Mouse (Mus musculus): ENCODE results near the gene Adcy5.

The Adcy5 gene

DNA sequence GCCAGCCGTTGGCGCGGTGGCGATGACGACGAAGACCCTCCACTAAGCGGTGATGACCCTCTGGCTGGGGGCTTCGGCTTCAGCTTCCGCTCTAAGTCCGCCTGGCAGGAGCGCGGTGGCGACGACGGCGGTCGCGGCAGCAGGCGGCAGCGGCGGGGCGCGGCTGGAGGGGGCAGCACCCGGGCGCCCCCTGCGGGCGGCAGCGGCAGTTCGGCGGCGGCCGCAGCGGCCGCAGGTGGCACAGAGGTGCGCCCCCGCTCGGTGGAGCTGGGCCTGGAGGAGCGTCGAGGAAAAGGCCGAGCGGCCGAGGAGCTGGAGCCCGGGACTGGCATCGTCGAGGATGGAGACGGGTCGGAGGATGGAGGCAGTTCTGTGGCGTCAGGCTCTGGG, 1.6 kb downstream of the Adcy5 start:
- no peak for DNase-seq (ENCODE audit: low spot score in 2 of 2)

DNA sequence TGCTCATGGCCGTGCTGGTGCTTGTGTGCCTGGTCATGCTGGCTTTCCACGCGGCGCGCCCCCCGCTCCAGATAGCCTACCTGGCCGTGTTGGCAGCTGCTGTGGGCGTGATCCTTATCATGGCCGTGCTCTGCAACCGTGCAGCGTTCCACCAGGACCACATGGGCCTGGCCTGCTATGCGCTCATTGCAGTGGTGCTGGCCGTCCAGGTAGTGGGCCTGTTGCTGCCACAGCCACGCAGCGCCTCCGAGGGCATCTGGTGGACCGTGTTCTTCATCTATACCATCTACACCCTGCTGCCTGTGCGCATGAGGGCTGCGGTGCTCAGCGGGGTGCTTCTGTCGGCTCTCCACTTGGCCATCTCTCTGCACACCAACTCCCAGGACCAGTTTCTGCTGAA, 2.2 kb downstream of the Adcy5 start:
- DNase-seq (ENCODE audit: low spot score in 2 of 2), result no peak

DNA sequence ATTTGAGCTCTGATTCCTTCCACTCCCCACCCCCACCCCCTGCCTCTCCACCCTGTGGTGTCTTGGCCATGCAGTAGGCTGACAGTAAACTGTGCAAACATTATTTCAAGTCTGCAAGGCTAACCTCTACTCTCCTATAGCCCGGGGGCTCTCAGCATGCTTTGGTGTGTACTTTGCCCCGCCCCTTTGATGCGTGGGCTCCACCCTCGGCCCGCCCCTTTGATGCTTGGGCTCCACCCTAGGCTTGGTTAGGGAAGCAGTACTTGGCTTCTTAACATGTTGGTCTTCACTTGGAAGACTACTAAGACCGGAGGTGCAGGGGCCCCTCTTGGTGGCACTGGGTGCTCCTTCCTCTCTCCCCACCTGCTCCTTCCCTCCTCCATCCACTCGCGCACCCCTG, 4.9 kb downstream of the Adcy5 start:
- no peak for DNase-seq (ENCODE audit: low spot score in 2 of 2)

DNA sequence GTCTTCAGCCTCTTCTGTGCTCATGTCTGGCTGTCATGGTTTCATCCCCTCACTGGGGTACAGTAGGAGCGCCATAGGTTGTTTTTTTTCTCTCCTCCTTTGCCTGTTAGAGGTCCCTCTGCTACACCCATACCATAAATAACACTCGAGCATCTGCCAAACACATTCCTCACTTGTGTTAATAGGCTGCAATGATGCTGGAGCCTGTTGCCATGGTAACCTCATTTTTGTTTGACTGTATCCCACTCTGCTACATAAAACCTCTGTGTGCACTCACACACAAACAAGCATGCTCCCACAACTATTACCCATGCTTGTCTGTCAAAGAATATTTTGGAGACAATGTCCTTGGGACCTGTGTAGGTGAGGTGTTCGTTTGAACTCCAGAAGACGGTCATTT, 5.3 kb downstream of the Adcy5 start:
- no peak for DNase-seq (ENCODE audit: low spot score in 2 of 2)

DNA sequence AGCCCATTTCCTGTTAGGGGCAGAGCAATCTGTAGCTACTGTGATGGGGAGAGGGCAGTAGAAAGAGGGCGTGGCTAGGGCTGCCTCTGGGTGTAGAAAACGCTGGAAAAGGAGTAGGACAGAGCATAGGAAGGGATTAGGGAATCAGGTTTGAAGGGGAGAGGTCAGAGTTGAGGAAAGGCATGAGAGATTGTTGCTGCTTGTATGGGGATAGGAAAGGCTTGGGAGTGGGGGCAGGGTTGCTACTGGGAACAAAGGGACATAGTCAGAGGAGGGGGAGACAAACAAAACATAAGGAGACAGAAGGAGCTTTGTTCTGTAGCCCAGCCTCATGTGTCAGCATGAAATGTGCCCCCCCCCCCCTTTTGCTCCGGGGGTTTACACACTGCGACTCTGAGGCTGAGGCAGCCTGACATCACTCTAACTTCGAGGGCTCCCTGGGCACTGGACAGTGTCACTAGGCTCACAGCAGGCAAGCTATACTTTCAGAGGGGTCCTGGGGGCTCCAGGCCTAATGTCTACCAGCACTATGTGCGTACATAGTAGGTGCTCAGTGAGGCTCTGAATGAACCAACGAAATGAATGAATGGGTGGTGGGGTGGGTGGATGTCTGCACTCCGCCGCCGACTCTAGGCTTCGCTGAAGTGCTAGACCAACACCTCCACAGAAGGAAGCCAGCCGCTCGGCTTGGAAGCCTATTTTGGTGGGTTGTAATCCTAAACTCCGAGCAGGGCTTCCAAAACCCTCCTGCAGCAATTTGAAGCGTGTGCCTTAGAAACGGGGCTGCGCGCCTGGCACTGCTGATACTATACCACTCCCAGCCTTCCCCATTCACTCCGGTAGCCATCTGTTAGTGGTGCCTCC, 9.9 kb downstream of the Adcy5 start:
- no peak for DNase-seq (ENCODE audit: low spot score in 2 of 2)

DNA sequence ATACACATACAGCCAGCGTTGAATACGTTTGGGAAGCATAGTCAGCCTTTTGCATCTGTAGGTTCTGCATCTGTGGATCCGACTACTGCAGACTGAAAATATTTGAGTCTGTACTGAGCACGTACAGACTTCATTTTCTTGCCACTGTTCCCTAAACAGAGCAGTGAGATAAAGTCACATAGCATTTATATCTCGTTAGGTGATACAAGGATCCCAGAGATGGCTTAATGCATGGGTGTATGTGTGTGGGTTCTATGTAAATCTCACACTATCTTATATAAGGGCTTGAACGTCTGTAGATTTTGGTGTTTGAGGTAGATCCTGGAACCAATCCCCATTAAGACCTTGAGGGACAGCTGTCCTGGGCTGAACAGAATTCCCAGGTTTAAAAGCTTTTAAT, 10.7 kb downstream of the Adcy5 start:
- no peak for DNase-seq (ENCODE audit: low spot score in 2 of 2)

DNA sequence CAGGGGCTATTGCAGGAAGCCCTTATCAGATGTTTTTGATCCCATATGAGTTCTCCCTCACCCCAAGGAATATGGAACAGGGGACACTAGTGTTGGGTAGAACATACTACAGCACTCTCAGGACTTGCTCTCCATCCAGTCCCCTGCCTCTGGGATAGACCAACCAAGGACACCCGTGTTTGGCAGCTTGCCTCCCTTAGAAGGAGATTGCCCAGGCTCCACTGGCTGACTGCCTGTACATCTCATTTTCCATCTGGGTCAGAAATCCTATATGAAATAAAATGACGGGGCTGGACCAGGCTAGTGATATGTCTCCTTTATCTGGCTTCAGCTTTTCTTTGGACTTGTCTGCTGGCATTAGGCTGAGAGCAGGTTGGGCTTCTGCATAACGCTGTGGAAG, 11.1 kb downstream of the Adcy5 start:
- no peak for DNase-seq (ENCODE audit: low spot score in 2 of 2)

DNA sequence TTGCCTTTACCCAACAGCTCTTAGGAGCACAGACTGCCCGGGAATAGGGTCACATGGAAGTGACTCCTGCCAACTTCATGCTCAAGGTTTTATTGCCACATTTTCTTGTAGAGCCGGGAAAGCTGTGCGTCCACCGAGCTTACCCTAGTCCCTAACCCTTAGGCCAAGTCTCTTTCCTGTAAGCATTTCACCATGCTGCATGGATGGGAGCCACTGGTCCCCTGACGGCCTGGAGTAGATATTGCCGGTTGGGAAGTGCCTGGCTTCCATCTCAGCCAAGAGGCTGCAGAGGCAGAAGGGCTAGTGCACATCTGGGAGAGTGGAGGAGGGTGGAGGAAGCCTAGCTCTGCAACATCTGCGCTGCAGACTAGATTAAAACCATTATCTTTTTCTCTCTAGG, 14.8 kb downstream of the Adcy5 start:
- no peak for DNase-seq (ENCODE audit: low spot score in 2 of 2)

DNA sequence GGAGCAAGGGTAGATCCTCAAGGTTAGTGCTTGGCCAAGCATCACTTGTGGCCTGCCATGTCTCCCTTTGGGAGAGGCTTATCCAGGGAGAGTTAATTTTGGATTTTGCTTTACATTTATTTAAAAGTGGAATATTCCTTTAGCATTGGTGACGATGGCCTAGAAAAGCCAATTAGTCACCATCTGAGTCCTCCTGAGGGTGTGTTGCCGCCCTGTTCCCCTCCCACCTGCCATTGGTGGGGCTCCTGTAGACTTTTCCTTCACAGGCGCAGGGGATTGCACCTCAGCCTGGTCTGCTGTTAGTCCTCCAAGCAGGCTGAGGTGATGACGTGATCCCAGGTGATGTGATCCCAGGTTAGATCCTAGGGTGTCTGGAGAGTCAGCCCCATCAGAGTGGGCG, 17.5 kb downstream of the Adcy5 start:
- DNase-seq (ENCODE audit: low spot score in 2 of 2), result no peak

DNA sequence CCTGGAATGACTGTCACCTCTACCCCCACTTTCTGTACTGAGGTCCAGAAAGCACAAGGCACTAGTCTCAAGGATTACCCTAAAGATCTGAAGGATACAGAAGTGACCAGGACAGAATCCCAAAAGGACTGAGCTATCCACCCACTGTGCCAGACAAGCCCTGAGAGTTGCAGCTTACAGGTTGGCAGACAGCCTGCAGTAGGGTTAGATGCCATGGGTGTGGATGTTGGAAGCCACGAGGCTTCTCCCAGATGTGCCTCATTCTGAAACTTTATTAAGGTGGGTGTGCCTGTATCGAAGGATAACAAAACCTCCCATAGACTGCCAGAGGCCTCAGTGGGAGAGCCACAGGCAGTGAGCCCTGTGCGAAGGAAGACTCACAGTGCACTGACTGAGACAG, 23.8 kb downstream of the Adcy5 start:
- no peak for DNase-seq (ENCODE audit: low spot score in 2 of 2)

DNA sequence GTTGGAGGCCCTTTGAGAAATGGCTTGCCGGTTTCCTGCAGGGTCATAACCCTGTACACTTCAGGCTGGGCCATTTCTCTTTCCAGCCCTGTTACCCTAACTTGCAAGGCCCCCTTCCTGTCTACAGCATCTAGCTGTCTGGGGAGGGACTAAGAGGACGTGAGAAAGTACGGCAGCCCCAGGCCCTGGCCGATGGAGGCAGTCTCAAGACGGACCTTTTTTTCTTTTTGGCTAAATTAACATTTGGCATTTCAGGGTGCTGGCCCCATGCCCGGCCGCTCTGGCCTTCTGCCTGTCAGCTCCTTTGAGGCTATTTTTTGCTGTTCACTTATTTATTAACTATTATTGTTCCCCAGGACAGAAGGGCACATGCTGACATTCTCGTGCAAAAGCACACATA, 24.4 kb downstream of the Adcy5 start:
- DNase-seq (ENCODE audit: low spot score in 2 of 2), result peak in 1 of 2 experiments; percentile 36

DNA sequence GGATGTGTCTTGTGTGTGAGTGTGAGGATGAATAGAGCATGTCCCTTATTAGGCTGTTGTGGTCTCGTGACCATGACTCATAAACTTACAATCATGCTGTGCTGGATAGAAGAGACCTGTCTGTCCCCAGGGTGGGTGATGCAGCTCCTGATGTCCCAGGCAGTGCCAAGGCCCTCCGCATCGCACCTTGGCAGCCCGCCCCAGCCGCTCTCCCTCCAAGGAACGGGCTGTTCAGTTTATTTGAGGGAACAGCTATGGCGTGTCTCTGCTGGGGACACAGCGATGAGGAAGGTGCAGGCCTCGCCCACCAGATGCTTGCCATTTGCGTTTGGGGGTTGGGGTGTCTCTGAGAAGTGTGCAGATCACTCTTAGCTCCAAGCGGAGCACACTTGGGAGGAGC, 28.5 kb downstream of the Adcy5 start:
- no peak for DNase-seq (ENCODE audit: low spot score in 2 of 2)

DNA sequence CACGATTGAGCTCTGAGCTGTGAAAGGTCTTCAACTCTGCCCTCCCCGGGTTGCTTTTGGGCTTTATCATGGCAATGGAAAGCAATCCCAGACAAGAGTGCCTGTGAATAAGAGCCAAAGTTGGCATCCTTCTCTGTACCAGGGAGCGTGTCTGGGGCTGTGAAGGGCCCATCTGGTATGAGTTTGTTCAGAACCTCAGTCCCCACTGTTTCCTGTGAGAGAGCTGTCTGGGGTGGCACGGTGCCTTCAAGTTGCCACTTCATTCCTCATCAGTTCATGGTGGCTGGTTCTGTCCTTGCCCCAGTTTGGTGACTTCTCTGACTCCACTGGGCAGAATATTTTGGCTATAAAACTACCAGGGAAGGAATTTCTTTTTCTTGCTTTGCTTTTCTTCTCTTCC, 33.4 kb downstream of the Adcy5 start:
- no peak for DNase-seq (ENCODE audit: low spot score in 2 of 2)

DNA sequence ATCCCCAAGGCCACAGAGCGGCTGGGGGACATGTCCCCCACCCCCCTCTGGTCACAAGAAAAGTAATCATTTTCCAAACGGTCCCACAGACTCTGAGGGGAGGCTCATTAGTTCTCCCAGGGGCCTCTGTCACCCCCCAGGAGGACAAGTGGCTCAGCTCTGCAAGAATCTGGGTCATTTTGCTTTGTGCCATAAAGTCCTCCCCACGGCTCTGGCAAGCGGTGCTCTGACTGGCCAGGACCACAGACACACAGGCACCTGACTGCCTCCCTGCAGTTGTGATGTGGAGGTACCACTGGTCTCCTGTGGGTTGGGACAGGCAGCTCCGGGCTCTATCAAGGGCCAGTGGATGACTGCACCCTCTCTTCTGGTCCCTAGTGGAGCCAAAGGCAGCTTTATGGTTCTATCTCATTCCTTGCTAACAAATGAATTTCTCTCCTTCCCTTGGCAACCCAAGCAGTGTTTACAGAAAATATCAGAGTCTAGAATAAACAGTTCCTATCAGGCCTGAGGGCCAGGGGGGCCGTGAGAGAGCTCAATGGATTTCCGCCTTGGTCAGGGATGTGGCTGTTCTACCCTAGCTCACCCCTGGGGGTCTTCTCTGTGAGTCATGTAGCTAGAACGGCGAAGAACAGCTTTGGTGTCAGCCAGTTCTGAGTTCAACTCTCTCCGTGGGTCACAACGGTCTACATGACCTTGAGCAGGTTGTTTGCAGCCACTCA, 34.9 kb downstream of the Adcy5 start:
- no peak for DNase-seq (ENCODE audit: low spot score in 2 of 2)

DNA sequence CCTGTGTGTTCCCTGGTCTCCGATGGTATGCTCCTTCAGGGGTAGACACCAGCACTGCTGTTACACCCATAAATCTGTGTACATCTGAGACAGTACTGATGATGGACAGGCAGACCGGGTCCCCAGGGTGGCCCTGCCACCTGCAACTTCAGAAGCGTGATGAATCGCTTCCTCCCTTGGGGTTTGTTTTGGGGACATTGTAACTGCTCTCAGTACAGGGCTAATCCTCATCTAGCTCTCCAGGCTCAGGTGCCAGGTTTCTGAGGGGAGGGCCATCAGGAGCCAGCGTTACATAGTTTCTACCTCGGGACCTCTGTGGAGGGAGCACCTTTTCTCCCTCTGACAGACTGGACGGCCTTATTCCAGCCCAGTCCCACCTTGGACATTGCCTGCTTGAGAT, 36.1 kb downstream of the Adcy5 start:
- no peak for DNase-seq (ENCODE audit: low spot score in 2 of 2)

DNA sequence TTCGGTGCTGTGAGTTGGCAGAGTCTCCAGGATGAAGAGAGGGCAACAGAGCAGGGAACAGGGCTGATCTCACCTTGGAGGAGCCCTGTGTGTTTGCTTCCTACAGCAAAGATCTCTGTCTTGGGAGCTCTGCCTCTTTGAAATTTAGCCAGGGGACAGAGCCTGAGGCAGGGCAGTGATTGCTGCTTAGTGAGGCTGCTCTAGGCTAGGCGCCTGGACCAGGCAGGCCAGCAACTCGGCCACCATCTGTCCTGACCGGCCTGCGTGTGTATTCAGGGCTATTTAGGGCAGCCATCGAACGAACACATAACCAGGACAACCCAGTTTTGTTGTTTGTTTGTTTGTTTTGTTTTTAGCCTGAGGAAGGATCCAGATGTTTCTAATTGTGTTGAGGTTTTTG, 36.6 kb downstream of the Adcy5 start:
- DNase-seq (ENCODE audit: low spot score in 2 of 2), result no peak

DNA sequence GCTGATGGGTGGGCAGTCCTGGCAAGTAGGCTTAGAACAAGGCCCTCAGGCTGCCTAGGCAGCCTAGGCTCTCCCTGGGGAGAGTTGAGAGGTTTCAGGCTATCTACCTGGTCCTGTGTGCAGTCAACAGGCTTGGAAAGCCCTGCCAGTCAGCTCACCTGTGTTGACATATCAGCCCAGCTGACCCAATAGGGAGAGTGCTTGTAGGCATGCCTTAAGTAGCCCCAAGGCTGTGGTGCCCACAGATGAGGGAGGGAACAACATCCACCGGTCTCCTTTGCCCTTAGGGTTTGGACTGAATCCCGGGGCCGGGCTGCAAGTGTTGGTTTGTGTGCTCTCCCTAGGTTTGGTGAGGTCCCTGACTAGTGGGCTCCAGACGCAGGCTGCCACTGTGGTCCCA, 37.8 kb downstream of the Adcy5 start:
- DNase-seq (ENCODE audit: low spot score in 2 of 2), result no peak

DNA sequence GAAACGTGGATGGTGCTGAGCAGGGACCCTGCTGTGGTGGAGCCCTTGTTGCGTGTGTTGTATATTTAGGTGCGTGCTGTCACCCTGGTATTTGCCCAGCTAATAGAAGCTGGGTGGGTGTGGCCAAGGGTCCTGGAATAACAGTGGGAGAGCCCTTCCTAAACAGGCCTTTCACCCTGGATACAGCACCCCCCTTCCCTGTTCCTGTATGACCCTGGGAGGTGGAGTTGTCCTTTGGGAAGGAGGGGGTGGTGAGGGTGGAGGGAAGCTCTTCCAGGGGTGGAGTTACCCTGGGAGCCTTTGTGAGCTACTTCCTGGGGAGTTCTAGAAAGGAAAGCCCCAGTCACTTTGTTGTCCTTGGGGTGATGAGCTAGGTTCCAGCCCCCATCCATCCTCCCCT, 38.7 kb downstream of the Adcy5 start:
- DNase-seq (ENCODE audit: low spot score in 2 of 2), result no peak

DNA sequence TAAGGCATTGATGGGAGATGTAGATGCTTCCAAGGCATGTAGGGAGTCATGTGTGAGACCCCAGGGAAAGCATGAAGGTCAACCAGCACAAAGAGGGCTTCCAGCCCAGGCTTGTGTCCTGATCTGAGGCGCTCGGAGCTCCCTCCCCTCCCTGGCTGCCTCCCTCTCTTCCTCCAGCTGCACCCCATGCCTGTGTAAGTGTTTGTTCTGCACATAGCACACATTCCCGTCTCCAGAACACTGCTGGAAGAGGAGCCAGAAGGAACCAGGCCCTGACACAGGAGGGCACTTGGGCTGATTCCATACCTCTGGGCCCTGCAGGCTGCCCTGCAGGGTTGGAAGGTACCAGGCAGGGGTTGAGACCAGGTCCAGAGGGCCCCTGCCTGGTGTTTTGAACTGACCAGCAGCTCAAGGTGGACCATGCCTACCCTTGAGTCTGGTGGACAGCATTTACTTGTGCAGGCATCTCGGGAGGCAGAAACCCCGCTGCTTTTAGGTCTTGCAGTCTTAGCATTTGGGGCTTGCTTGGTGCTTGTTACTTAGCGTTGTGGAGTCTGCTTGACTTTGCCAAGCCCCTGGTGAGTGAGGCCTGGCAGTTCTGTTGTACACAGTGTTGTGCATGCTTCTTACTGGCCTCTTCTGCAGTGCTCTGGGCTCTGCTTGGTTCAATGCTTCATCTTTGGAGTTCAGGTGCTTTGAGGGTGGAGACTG, 45.2 kb downstream of the Adcy5 start:
- DNase-seq (ENCODE audit: low spot score in 2 of 2), result no peak

DNA sequence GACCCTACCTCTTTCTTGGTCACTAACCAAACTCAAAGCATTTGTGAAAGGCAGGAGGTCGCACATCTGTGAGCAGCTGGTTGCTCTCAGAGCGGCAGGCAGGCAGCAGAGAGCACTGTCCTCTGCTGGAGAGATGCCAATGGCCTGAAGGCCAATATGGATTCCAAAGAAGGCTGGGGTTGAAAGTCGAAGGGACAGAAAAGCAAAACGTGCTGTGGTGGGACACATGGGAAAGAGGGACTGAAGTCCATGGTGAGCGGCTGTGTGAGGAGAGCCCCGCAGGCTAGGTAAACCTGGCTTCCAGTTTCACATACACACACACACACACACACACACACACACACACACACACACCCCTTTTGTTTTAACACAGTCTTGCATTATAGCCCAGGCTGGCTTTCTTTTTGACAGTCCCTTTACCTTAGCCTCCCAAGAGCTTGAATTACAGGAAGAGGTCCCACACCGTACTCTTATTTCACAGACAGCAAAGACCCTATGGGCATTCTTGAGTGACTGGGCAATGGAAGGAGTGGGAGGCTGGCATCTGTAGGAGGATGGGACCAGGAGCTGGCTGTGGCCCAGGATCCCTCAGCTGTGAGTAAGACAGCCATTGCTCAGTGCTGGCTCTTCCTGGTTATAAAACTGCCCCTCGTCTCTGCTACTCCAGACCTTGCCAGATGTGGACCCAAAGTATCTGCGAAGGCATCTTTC, 45.9 kb downstream of the Adcy5 start:
- DNase-seq (ENCODE audit: low spot score in 2 of 2), result no peak

DNA sequence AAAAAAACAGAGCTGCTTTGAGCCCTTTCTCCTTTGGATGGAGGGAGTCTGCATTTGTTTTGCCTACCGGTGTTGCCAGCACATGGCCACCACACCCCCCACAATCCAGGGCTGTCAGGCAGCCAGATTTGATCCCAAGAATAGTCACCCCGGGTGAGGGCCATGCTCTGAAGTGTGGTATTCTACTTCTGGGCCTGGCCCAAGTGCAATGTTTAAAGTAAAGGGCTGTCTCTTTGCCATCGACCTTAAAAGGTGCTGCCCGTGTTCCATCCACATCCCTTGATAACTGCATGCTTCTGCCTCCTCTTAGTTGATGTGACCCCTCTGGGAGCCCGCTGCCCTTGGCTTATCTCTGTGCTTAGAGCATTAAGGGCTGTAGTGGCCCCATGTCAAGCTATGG, 46.6 kb downstream of the Adcy5 start:
- no peak for DNase-seq (ENCODE audit: low spot score in 2 of 2)

DNA sequence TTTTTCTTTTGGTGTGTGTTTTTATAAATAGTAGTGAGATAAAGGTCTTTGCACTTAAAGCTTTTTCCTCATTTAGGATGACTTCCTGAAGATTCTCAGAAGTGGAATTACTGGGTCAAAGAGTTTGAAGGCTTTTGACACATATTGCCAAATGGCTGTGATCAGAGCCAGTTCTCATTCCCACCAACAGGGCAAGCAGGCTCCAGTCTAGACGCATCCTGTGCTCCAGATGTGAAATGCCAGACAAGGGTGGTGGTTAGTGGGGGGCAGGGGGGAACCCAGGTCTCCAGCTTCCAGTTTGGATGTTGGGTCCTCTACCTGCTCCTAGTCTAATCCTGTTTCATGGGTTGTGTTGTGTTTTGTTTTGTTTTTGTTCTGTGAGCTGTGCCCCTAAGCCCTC, 48.8 kb downstream of the Adcy5 start:
- DNase-seq (ENCODE audit: low spot score in 2 of 2), result no peak
